In genomic region chr12:28912351-28912936, GRCm38 (mm10) we compare ENCODE assay signal across 12 mouse cellular contexts.
DNase-seq lines count a peak whose midpoint lies in the region; ATAC-seq lines count a peak whose summit lies in the region.
"Had no signal": no experiment of that assay in that cellular context is flagged by ENCODE, and none has a peak within 500 bp of the region (broad histone marks: within the 10 kb centered on the region; RNA-seq: fewer than 3 reads in every experiment).

No protein-coding gene starts in this region.

- no peak overlapping the region for H3K27ac ChIP-seq in embryonic facial prominence, embryonic 15.5 days (replicated peaks)
- peak overlapping the region; percentile 11; the same call in 1 of the 2 replicates for H3K27ac ChIP-seq in kidney, embryonic 15.5 days
- H3K27ac ChIP-seq in midbrain, embryonic 14.5 days (replicated peaks; ENCODE audit: low read depth, low read length), result peak overlapping the region; percentile 74
- no peak overlapping the region for H3K27ac ChIP-seq in heart, embryonic 12.5 days (ENCODE audit: poor library complexity, severe bottlenecking)

- H3K9ac ChIP-seq in embryonic facial prominence, embryonic 15.5 days, result no peak overlapping the region
- no peak overlapping the region for H3K9ac ChIP-seq in kidney, embryonic 15.5 days
- H3K9ac ChIP-seq in midbrain, embryonic 14.5 days (replicated peaks; ENCODE audit: low read length), result no peak overlapping the region
- no peak overlapping the region for H3K9ac ChIP-seq in heart, embryonic 12.5 days

- no peak overlapping the region for H3K4me2 ChIP-seq in embryonic facial prominence, embryonic 15.5 days (replicated peaks)
- H3K4me2 ChIP-seq in kidney, embryonic 15.5 days, result peak overlapping the region; percentile 29
- no peak overlapping the region for H3K4me2 ChIP-seq in midbrain, embryonic 14.5 days (ENCODE audit: low read length)
- H3K4me2 ChIP-seq in heart, embryonic 12.5 days, result no peak overlapping the region

- no peaks in the 10 kb centered on the region for H3K9me3 ChIP-seq in embryonic facial prominence, embryonic 15.5 days (replicated peaks)
- no peaks in the 10 kb centered on the region for H3K9me3 ChIP-seq in kidney, embryonic 15.5 days (replicated peaks)
- H3K9me3 ChIP-seq in midbrain, embryonic 14.5 days (ENCODE audit: control insufficient read depth, low read length), result no peaks in the 10 kb centered on the region
- no peaks in the 10 kb centered on the region for H3K9me3 ChIP-seq in heart, embryonic 12.5 days (replicated peaks)
- H3K9me3 ChIP-seq: megakaryocyte, embryonic 14.5 days had no signal

- peaks cover 8% of the 10 kb centered on the region for H3K4me1 ChIP-seq in embryonic facial prominence, embryonic 15.5 days
- peaks cover 13% of the 10 kb centered on the region for H3K4me1 ChIP-seq in kidney, embryonic 15.5 days
- peaks cover 22% of the 10 kb centered on the region for H3K4me1 ChIP-seq in midbrain, embryonic 14.5 days (ENCODE audit: control insufficient read depth, insufficient read depth, low read length)
- 0 out of 2 replicates have a peak, but pooled peaks cover 4% of the 10 kb centered on the region for H3K4me1 ChIP-seq in heart, embryonic 12.5 days (replicated peaks)

- peak; percentile 79 for DNase-seq in heart, adult 11 months
- DNase-seq in heart, adult 9 months (ENCODE audit: low spot score in 2 of 2), result no peak
- DNase-seq in midbrain, embryonic 14.5 days, result peak; percentile 68
- DNase-seq in liver, result no peak
- DNase-seq: gastrocnemius, postnatal 10 days had no signal

- 67% methylated on average over 18 of the region's 18 CpGs for WGBS in embryonic facial prominence, embryonic 15.5 days
- WGBS in kidney, embryonic 15.5 days, result 24% methylated on average over 18 of the region's 18 CpGs
- 61% methylated on average over 18 of the region's 18 CpGs for WGBS in midbrain, embryonic 14.5 days
- WGBS in heart, embryonic 12.5 days, result 74% methylated on average over 18 of the region's 18 CpGs

- no peaks in the 10 kb centered on the region for H3K27me3 ChIP-seq in embryonic facial prominence, embryonic 15.5 days
- no peaks in the 10 kb centered on the region for H3K27me3 ChIP-seq in kidney, embryonic 15.5 days
- H3K27me3 ChIP-seq in midbrain, embryonic 14.5 days (ENCODE audit: control insufficient read depth, insufficient read depth, low read length), result no peaks in the 10 kb centered on the region
- peaks cover 5% of the 10 kb centered on the region; the same call in 1 of the 2 replicates for H3K27me3 ChIP-seq in heart, embryonic 12.5 days (replicated peaks)
- H3K27me3 ChIP-seq: CH12.LX had no signal

- ATAC-seq in embryonic facial prominence, embryonic 15.5 days (ENCODE audit: insufficient number of reproducible peaks, low FRiP score, low TSS enrichment, low read depth), result 0 out of 2 replicates have a peak, but pooled peaks have one; percentile 39
- 0 out of 2 replicates have a peak, but pooled peaks have one; percentile 69 for ATAC-seq in kidney, embryonic 15.5 days (replicated peaks; ENCODE audit: low FRiP score)
- ATAC-seq in midbrain, embryonic 14.5 days (ENCODE audit: low FRiP score, low TSS enrichment), result no peak
- ATAC-seq in megakaryocyte, adult 5-6 weeks (ENCODE audit: poor library complexity, severe bottlenecking), result no peak
- ATAC-seq in heart, embryonic 12.5 days (ENCODE audit: insufficient number of reproducible peaks, low FRiP score), result no peak

- H3K36me3 ChIP-seq in embryonic facial prominence, embryonic 15.5 days, result no peaks in the 10 kb centered on the region
- no peaks in the 10 kb centered on the region for H3K36me3 ChIP-seq in kidney, embryonic 15.5 days
- H3K36me3 ChIP-seq in midbrain, embryonic 14.5 days (ENCODE audit: control insufficient read depth, insufficient read depth, low read length), result no peaks in the 10 kb centered on the region
- H3K36me3 ChIP-seq in heart, embryonic 12.5 days, result no peaks in the 10 kb centered on the region

- H3K4me3 ChIP-seq in embryonic facial prominence, embryonic 15.5 days (replicated peaks), result no peak overlapping the region
- no peak overlapping the region for H3K4me3 ChIP-seq in kidney, embryonic 15.5 days (replicated peaks)
- no peak overlapping the region for H3K4me3 ChIP-seq in midbrain, embryonic 14.5 days (replicated peaks; ENCODE audit: low read depth, low read length)
- no peak overlapping the region for H3K4me3 ChIP-seq in heart, embryonic 12.5 days
- H3K4me3 ChIP-seq: erythroblast, embryonic 14.5 days; megakaryocyte, embryonic 14.5 days had no signal

Comparison
In these comparisons a context has a peak if more than half of its experiments do, and no peak if none do; other contexts are left out.
1. DNase-seq: peak in heart, adult 11 months (single experiment) and midbrain, embryonic 14.5 days (single experiment); none in heart, adult 9 months (0 of 2) and liver (single experiment).
2. ATAC-seq: peak in embryonic facial prominence, embryonic 15.5 days (single experiment) and kidney, embryonic 15.5 days (single experiment); none in midbrain, embryonic 14.5 days (single experiment), megakaryocyte, adult 5-6 weeks (single experiment) and heart, embryonic 12.5 days (single experiment).
3. H3K27ac ChIP-seq: peak in kidney, embryonic 15.5 days (single experiment) and midbrain, embryonic 14.5 days (single experiment); none in embryonic facial prominence, embryonic 15.5 days (single experiment) and heart, embryonic 12.5 days (single experiment).